Mouse (Mus musculus) CD4-positive helper T cell, adult 2 months (primary cell): ENCODE results near the gene Crim1.
A peak's percentile ranks its signal among the peaks of the same experiment; 100 is the strongest.

Experiments used
- DNase-seq: peaks from one replicate; pipeline ENCODE4 v3.0.0-alpha.2; 2012; ENCODE audit warnings: low read depth, missing footprints, low spot score

Gene Crim1

DNA sequence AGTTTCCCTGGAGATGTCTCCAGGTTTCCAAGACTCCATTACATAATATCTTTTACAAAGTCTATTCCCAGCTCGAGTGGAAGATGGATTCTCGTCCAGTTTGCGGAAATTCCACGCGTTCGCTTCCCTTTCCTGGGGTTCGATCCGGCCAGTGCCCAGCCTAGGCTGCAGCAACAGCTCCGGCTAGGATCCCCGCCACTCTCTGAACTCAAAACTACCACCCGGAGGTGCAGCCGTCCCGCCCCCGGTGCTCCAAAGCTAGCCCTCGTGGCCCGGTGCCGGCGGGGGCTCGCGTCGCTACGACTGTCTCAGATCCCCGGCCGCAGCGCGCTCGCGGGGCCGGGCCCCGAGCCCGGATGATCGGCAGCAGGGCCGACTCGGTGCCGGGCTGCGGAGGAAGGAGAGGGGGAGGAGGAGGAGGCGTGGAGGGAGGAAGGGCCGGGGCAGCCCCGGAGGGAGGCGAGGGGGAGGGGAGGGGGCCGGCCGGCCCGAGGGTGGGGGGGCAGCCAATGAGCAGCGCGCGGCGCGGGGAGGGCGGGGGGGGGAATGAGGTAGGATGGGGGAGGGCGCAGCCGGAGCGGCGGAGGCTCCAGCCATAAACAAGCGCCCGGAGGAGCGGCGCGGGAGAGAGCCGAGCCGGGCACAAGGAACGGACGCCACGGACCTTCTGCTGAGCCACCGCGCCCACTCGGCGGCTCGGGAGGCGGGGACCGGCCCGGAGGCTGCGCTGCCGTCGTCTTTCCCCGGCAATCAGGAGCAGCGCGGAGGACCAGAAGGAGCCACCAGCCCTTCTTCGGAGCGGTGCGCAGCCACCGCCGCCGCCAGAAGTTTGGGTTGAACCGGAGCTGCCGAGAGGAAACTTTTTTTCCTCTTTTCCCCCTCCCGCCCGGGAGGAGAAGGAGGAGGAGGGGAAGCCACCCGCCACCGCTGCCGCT lies at the start of gene Crim1:
TSS of gene Crim1 (plus strand) at position 623 of the 935 bp plus-strand sequence.
- peak; percentile 75 for DNase-seq

DNA sequence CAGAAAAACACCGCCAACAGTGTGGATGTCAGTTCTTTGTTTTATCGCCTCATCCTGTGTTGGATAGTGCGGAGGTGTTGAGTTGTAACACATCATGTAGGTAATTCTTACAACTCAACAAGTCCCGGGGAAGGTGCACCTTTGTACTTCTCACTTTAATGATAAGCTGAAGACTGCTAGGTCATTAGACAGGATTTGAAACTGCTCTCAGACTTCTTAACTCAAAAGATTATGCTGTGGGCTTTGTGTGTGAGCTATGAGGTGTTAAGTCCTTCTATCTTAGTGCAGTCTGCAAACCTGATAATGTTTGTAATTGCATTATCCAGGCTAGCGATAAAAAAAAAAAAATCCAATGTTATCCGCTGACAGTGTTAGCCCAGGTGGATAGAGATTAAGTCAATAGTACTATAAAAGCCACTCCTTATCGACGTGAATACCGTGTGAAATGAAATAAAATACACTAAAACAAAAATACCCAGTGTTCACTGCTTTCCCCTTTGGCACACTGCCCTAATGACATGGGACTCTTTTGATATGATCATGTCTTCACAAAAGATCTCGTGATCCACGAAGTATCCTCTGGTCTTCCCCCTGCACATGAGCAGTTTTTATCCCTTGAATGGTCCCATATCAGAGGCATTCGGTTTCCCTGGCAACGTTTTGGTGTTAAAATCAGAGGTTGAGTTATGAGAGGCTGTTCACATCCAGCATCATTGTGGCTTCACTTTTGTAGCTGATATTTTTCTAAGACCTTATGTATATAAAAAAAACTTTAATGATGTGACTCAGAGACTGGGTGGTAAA lies 48.4 kb upstream of the Crim1 start:
- DNase-seq = no peak

DNA sequence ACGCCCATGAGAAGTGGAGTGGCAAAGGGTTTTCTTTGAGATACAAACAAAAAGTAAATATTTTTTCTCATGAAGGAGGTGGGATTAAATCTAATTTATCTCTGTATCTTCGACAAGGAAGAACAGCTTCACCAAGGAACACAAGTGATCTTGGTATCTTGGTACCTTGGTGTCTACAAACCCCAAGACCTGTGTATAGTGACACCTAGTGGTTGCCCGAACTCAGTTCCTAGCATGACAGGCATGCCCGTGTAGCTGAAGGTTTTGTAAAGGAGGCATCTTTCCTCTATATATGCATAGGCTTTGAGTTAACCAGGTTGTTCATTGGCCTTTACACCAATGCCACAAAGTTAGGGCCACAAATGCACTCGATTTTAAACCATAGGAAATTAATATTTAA lies 36.8 kb upstream of the Crim1 start:
- peak; percentile 53 for DNase-seq

DNA sequence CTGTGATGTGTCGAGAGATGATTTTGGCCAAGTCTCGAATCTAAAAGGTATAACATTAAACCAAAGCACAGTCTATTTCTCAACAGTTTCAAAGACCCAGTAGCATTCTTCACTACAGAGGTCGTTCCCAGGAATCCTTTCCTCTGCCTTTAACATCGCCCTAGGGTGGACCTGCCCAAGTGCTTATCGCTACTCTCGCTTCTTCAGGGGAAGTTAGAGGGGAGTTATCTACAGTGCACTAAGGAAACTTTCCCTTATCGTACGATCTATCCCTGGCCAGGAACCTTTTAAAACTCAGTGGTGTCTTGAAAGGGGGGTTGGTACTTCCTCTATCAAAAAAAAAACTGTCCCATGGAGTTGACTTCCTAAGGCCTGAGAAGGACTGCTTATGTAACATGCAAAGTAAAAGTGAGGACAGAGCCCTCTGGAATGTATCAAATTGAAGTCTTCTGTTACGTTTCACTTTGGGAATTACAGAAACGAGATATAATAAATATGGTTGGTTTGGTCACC lies 36.3 kb upstream of the Crim1 start:
- DNase-seq = no peak

DNA sequence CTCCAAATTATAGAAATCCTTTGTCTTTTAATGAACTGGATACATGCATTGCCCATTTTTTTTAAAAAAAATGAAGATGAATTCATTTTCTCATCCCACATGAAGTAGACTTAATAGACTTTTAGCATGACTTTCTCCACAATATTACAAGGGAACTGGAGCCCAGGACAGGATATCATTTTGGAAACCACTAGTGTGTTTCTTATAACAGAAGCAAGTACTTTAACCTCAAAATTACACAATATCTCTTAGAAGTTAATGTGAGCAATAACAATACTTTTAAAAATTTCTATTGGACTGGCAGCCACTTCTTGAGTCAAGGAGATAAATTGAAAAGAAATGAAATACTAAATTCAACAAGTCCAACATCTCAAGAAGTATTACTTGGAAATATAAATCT lies 34.2 kb upstream of the Crim1 start:
- no peak for DNase-seq

DNA sequence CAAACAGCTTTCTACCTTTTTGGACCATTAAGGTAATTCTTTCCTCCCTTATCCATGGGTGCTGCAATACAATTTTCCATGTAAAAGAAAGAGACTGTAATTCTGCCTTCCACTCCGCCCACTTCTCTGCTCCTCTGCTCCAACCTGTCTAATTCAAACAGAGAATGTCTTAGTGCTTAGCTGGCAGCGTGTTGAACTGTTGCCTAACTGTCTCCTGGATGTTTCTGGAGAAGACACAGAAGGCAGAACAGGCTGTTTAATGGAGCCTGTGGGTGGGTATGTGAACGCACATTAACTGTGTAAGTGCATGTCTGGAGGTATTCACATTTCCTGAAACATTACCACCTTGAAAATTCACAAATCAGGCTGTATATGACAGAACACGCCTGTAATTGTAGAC lies 33.5 kb upstream of the Crim1 start:
- no peak for DNase-seq

DNA sequence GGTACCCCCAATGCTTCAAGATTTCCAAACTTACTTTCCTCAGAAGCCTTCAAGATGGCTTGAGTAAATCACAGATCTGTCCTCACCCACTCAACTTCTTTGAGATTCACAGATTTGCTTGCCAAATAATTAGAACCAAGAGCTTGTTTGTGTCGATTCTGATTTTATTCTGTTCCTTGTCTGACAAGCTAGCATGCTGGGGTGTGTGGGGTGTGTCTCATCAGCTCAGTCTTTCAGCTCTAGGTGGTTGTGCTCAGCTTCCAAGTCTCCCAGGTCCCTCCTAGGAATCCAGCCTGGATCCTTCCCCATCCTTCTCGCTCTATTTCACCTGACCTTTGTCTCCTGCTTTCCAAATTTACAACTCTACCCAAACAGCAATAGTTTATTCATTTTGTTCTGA lies 27.7 kb upstream of the Crim1 start:
- DNase-seq = no peak

DNA sequence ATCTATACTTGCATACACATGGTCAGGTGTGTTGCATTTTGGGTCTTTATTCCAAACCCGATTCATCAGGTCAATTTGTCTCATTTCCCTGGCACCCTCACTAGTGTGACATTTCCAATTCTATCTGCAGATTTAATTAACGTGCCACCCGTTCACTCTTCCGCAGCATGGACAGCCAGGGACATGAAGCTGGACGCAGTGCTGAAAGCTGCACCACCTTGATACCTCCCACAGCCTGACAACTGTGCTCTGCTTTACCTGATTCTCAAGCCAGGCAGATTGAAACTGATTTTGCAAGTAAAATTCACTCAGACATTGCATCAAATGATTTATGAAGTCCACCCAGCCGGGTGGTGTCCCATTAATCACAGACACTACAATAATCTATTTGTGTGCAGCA lies 19.3 kb upstream of the Crim1 start:
- no peak for DNase-seq

DNA sequence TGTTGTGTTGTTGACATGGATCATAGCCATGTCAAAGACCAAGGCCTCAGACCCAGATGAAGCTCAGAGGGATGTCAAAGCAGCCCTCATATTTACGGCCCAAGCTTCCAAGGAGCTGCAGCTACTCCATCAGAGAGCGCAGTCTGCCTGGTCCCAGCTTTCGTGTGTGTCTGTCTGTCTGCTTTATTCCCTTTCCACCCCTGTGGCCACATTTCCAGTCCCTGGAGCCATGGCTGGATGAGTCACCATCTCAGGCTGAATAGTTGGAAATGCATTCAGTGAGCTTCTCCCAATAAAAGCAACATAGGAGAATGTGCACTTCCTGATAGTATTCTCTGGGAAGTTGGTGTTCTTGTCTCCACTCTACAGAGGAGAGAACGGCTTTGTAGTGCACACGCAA lies 3.9 kb upstream of the Crim1 start:
- DNase-seq = no peak

DNA sequence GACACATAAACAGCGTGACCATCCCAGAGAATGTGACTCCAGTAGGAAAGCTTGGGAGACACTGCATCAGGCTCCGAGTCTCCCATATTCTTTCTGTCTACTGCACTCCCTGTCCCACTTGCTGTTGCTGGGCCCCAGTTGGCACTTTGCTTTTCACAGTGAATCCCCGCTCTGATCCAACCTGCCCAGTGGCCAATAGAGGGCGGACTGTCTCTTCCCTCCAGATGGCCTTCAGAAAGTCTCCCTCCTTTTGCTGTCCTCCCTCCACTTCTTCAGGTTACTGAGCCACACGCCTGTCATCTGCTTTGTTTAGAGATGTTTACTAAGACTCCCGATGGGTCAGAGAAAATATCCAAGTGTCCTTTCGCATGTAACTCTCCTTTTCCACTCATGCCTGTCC lies 2.9 kb upstream of the Crim1 start:
- DNase-seq = peak; percentile 30

DNA sequence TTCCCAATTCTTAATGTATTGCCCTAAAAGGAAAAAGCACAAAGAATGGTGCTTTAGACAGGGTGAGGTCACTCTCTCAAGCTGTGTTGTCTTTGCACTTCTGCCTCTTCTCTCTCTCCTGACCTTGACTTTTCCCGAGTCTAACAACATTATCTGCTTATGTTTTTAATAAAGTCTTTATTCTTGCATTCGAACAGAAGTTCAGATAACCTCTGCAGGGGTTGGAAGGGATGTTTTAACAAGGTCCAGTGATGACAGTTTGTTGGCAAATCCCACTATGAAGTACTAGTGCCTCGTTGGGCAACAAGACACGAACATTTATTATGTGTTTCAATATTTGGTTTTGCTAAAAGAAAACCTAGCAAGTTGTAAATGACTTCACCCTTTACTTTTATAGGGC lies 1.9 kb upstream of the Crim1 start:
- no peak for DNase-seq

DNA sequence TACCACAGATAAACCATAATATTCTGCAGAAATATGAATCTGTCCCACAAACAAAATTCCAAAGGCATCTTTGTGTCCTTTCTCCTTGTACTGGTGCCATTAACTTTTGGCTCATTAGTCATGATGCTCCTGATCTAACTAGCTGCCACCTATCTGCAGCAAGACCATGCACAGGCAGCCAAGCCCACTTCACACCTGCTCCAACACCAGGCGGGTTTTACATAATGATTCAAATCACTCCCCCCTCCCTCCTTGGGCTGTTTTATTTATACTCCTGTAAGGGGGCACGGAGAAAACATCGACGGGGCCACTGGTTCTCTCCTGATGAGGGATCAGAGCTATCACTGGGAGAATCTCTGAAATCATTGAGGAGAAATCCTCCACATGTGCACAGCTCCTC lies 1.2 kb upstream of the Crim1 start:
- DNase-seq = no peak

DNA sequence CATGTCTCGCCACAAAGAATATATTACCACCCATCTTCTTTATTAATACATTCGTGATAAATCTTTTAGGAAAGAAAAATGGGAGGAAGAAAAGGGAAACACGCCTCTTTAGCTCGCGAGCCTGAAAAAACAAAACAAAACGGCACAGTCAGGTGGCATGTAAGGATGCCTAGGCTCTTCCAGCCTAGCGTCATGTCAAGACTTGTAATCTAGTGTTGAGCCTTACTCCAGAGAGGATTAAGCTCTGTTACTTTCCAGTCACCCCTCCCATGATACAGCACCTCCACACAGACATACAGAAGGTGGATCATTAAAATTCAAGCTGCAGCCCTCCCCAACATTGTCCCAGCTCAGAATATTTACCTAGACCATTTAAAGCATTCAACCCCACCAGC lies 820 bp upstream of the Crim1 start:
- no peak for DNase-seq

DNA sequence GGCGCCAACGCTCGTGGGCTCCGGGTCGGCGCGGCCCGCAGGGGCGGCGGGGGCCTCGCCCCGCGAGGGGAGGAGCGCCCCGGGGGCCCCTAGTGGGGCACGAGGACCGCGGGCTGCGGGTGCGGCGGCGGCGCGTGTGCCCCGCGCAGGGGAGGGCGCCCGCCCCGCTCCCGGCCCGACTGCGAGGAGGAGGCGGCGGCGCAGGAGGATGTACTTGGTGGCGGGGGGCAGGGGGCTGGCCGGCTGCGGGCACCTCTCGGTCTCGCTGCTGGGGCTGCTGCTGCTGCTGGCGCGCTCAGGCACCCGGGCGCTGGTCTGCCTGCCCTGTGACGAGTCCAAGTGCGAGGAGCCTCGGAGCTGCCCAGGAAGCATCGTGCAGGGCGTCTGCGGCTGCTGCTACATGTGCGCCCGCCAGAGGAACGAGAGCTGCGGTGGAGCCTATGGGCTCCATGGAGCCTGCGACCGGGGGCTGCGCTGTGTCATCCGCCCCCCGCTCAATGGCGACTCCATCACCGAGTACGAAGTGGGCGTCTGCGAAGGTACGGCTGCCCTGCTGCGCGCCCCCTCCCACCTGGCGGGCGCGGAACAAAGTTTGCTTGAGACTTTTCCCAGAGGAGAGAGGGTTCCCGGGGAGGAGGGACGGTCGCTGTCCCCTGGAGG lies 643 bp downstream of the Crim1 start:
- peak; percentile 68 for DNase-seq

DNA sequence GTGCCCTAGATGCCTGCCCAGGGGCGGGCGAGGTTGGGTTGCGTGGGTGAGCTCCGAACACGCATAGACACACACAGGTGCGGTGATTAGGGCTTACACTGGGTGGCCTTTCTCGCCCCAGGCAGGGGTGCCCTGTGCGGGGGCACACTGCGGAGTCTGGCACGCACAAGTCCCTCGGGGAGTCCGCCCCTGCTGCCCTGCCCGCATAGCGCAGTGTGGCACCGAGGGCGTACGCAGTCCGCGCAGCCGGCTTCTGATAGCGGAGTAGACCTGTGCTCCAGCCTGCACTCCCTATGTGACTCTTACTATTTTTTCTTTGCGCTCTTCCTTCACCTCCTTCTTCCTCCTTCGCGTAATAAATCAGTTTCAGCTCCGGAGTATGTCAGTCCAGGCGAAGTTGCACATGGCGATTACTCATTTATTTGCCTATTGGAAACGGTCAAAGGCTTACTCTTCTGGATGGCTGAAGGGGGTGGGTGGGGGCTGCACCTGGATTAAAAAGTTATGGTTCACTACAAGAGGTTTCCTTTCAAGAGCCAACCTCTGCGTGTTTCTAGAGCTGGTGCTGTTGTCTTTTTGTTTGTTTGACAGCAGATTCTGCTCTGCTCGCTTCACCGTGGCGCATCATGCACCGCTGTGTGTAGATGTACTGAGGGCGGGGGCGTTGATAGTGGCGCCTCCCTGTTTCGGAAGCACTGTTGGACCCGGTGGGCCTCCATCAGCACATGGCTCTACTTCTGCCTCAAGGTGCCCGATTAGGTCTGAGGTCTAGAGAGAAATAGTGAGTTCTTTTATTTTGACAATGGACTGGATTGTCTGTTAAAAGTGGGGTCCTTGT lies 1.4 kb downstream of the Crim1 start:
- peak; percentile 49 for DNase-seq

DNA sequence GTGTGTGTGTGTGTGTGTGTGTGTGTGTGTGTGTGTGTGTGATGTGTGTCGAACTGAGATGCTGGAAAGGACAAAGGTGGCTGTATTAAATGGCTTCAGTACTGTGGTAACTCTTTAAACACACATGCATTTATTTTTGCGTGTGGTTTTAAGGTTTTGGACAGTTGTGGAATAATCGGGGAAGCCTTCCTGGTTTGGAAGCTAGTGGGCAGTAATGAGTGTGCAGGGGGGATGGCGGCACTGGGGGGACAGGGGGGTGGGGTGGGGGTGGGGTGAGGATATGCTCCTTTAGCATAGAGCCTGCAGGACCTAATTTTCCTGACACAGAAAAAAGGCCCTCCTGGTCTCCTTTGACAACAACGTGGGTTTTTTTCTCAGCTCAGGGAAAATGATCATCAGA lies 2.2 kb downstream of the Crim1 start:
- DNase-seq = no peak

DNA sequence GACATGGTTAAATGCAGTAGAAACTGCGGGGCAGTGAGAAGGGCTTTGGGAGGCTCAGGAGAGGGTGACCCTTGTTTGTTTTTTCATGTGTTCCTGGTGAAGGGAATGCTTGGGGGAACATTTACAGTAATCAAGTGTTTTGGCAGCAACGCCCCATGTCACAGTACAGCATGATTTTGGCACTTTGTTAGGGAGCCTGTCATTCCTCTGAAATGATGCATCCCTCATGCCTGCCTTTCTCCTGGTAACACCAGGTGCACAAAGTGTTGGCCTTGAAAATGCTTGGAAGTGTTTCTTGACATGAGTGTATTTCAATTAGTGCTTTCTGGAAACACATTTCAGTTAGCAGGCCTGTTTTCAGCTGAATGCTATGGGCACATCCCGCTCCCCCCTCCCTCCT lies 2.7 kb downstream of the Crim1 start:
- DNase-seq = no peak

DNA sequence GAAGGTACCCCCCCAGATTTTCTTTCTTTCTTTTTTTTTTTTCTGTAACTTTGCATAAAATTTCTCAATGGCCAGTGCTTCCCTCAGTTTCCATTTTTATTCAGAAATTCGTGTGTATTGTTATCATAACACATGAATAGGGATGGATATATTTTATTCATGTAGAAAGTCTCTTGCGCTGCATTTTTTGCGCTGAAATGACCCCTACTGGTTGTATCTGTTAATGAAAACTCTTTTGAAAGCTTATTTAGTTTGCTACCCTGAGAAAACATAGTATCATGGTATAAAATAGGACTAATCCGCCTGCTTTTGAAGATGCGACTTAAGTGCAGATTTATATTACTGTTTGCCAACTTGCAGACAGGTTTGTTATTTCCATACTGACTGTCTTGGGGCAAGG lies 3.4 kb downstream of the Crim1 start:
- DNase-seq = peak; percentile 24

DNA sequence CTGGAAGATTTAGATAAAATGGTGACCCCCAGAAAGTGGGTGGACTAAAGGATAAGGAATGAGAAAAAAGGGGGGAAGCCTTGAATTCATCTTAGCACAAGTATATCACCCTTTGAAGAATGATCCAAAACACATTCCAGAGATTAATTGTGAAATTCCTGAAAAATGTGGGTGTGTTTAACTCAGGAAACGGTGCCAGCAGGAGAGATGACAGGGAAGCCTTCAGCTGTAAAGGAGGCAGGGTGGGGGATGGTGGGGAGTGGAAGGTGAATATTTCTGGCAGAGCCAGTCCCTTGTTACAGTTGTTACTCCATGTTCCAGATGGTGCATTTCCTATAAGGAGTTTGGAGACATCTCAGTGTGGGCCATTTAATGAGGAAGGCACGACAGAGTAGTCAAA lies 6.4 kb downstream of the Crim1 start:
- no peak for DNase-seq

DNA sequence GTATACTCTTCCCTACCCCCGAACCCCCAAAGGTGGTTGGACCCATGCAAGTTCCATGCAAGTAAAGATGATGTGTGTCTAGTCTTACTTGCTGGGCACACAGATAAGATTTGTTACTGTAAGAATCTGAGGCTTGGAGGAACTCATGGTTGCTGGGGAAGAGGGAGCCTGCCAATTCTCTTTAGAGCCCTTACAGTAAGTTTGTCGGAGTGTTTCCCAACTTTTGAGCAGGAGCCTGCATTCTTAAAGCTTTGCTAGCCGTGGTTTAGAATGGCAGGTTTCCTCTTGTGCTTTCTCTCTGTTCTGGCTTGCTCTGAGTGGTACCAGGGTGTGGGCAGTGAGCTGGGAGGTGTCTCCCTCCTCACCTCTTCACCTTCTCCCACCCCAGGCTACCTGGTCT lies 7.2 kb downstream of the Crim1 start:
- DNase-seq = no peak

DNA sequence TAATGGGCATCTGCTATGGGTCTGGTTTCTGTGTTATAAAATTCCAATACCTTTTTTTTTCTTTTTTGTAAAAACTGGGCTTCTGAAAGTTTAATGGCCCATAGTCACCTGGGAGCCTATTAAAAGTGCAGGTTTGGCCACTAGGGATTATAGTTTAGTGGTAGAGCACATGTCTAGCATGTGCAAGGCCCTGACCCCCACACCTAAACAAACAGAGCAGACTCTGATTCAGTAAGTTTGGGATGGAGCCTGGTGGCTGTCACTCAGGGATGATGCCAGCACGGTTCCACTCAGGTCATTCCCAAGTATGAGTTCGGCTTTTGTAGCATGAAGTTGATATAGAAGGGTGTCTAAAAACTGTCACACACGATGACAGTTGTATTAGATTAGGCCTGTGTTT lies 8.8 kb downstream of the Crim1 start:
- no peak for DNase-seq
